Comparison of ENCODE assay signal across 8 mouse cellular contexts in genomic region chr3:49093818-49094680, GRCm38 (mm10).
A peak's percentile ranks its signal among the peaks of the same experiment; 100 is the strongest.
DNase-seq lines count a peak whose midpoint lies in the region; ATAC-seq and TF ChIP-seq lines count a peak whose summit lies in the region.
"Had no signal": no experiment of that assay in that cellular context is flagged by ENCODE, and none has a peak within 500 bp of the region (broad histone marks: within the 10 kb centered on the region; RNA-seq: fewer than 3 reads in every experiment).

No protein-coding gene starts in this region.

- H3K36me3 ChIP-seq in intestine, embryonic 16.5 days (ENCODE audit: control insufficient read depth, insufficient read depth, low read length), result no peaks in the 10 kb centered on the region
- H3K36me3 ChIP-seq in midbrain, postnatal 0 days (ENCODE audit: insufficient read depth, low read length), result no peaks in the 10 kb centered on the region
- H3K36me3 ChIP-seq: liver, embryonic 13.5 days had no signal

- ATAC-seq in intestine, embryonic 16.5 days, result peak; percentile 52; the same call in 1 of the 2 replicates
- peak; percentile 85 for ATAC-seq in midbrain, postnatal 0 days (ENCODE audit: low FRiP score)

- DNase-seq in adrenal gland, adult 8-10 months, result peak; percentile 15
- peak; percentile 68 to 75 for DNase-seq in cerebellum, postnatal 25 days
- peak; percentile 44 to 67 for DNase-seq in frontal cortex, postnatal 14 days (ENCODE audit: low spot score in 2 of 2)
- DNase-seq in left cerebral cortex, postnatal 10 days (ENCODE audit: extremely low spot score in 1 of 2, low spot score in 2 of 2), result peak; percentile 54 to 67
- peak; percentile 88 for DNase-seq in midbrain, postnatal 0 days (ENCODE audit: low spot score)
- peak; percentile 10 for DNase-seq in thymus, postnatal 25 days
- DNase-seq: liver, embryonic 13.5 days had no signal

- no peaks in the 10 kb centered on the region for H3K9me3 ChIP-seq in intestine, embryonic 16.5 days (ENCODE audit: control insufficient read depth, low read length)
- no peaks in the 10 kb centered on the region for H3K9me3 ChIP-seq in midbrain, postnatal 0 days (ENCODE audit: low read length)
- H3K9me3 ChIP-seq: liver, embryonic 13.5 days had no signal

- peak; percentile 93 for TF ChIP-seq CTCF in midbrain, postnatal 0 days (IDR thresholded peaks at IDR 0.05)

- H3K4me3 ChIP-seq in intestine, embryonic 16.5 days (ENCODE audit: low read length), result no peak overlapping the region
- peak overlapping the region; percentile 8; the same call in 1 of the 2 replicates for H3K4me3 ChIP-seq in midbrain, postnatal 0 days (ENCODE audit: low read depth, low read length)
- H3K4me3 ChIP-seq: liver, embryonic 13.5 days had no signal

- H3K9ac ChIP-seq in intestine, embryonic 16.5 days (ENCODE audit: low read depth, low read length), result no peak overlapping the region
- no peak overlapping the region for H3K9ac ChIP-seq in midbrain, postnatal 0 days (replicated peaks; ENCODE audit: low read length, poor library complexity, severe bottlenecking)
- H3K9ac ChIP-seq: liver, embryonic 13.5 days had no signal

- 23% methylated on average over 11 of the region's 11 CpGs for WGBS in intestine, embryonic 16.5 days
- 10% methylated on average over 11 of the region's 11 CpGs for WGBS in midbrain, postnatal 0 days

- intact Hi-C loops in left cerebral cortex, postnatal 10 days (cut with DNase I), result loop anchor here (5.0 to 10.0 kb wide), 4 partner anchors 661 to 1281 kb away; partner anchors contain the start of gene Pcdh18

- H3K27ac ChIP-seq in intestine, embryonic 16.5 days (ENCODE audit: low read length), result no peak overlapping the region
- H3K27ac ChIP-seq in midbrain, postnatal 0 days (ENCODE audit: low read depth, low read length), result no peak overlapping the region
- H3K27ac ChIP-seq: liver, embryonic 13.5 days had no signal

- 0 out of 2 replicates have a peak overlapping the region, but pooled peaks have one; percentile 25 for H3K4me2 ChIP-seq in intestine, embryonic 16.5 days (ENCODE audit: low read depth, low read length)
- H3K4me2 ChIP-seq in midbrain, postnatal 0 days (ENCODE audit: low read depth, low read length, poor library complexity, severe bottlenecking), result 0 out of 2 replicates have a peak overlapping the region, but pooled peaks have one; percentile 7
- H3K4me2 ChIP-seq: liver, embryonic 13.5 days had no signal

- no peaks in the 10 kb centered on the region for H3K27me3 ChIP-seq in intestine, embryonic 16.5 days (replicated peaks; ENCODE audit: control insufficient read depth, insufficient read depth, low read length)
- no peaks in the 10 kb centered on the region for H3K27me3 ChIP-seq in midbrain, postnatal 0 days (ENCODE audit: insufficient read depth, low read length)
- H3K27me3 ChIP-seq: liver, embryonic 13.5 days had no signal

- no peaks in the 10 kb centered on the region for H3K4me1 ChIP-seq in intestine, embryonic 16.5 days (ENCODE audit: control insufficient read depth, insufficient read depth, low read length)
- H3K4me1 ChIP-seq in midbrain, postnatal 0 days (ENCODE audit: insufficient read depth, low read length), result no peaks in the 10 kb centered on the region
- H3K4me1 ChIP-seq: liver, embryonic 13.5 days had no signal

Comparison
In these comparisons a context has a peak if more than half of its experiments do, and no peak if none do; other contexts are left out.
1. DNase-seq: peak in every context shown above with its lines; median percentile 88 in midbrain, postnatal 0 days; 72 in cerebellum, postnatal 25 days; 60 in left cerebral cortex, postnatal 10 days; 56 in frontal cortex, postnatal 14 days; 15 in adrenal gland, adult 8-10 months; 10 in thymus, postnatal 25 days.